8 mouse cellular contexts compared by ENCODE assay signal in the genomic region with DNA sequence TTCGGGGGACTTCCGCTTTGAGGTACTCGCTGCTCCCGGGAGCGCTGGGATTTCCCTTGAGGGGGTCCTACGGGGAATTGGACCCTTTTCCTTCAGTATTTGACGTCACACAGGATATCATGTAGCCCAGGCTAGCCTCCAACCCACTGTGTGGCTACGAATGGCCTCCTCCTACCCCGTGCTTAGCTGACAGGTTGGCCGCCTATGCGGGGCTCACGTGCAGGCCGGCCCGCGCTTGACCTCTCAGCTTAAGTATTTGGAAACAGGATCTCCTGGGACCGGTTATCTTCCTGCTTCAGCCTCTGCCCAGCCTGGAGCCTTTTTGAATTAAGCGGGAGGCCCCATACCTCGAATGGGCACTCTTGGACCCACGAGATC. TPM values are rescaled to one million over a fixed set of nuclear protein-coding genes. Genes with fewer than 3 reads are reported as not detected.
DNase-seq lines count a peak whose midpoint lies in the region; ATAC-seq and TF ChIP-seq lines count a peak whose summit lies in the region.

No protein-coding gene starts in this region.

- peak overlapping the region; percentile 73 for H3K4me3 ChIP-seq in layer of hippocampus, adult 2 months
- H3K4me3 ChIP-seq in embryonic facial prominence, embryonic 10.5 days, result peak overlapping the region; percentile 98
- peak overlapping the region; percentile 76 for H3K4me3 ChIP-seq in intestine, embryonic 15.5 days (replicated peaks)

- peak overlapping the region; percentile 98 for H3K27ac ChIP-seq in layer of hippocampus, adult 2 months
- peak overlapping the region; percentile 91 for H3K27ac ChIP-seq in embryonic facial prominence, embryonic 10.5 days (replicated peaks)
- H3K27ac ChIP-seq in intestine, embryonic 15.5 days, result peak overlapping the region; percentile 69

- H3K9me3 ChIP-seq in embryonic facial prominence, embryonic 10.5 days, result no peaks in the 10 kb centered on the region
- no peaks in the 10 kb centered on the region for H3K9me3 ChIP-seq in intestine, embryonic 15.5 days

- H3K4me1 ChIP-seq in embryonic facial prominence, embryonic 10.5 days, result peaks cover 25% of the 10 kb centered on the region
- peaks cover 15% of the 10 kb centered on the region for H3K4me1 ChIP-seq in intestine, embryonic 15.5 days (replicated peaks)

- ATAC-seq in intestine, embryonic 15.5 days, result peak; percentile 35
- 0 out of 2 replicates have a peak, but pooled peaks have one; percentile 7 for ATAC-seq in monocyte, adult 5-6 weeks (replicated peaks; ENCODE audit: insufficient number of reproducible peaks, low FRiP score, low TSS enrichment, poor library complexity, severe bottlenecking)

- under 1% methylated on average over 19 of the region's 19 CpGs for WGBS in embryonic facial prominence, embryonic 10.5 days
- WGBS in intestine, embryonic 15.5 days, result under 1% methylated on average over 19 of the region's 19 CpGs

- peak overlapping the region; percentile 69 for H3K9ac ChIP-seq in intestine, embryonic 15.5 days

- no peak for TF ChIP-seq CTCF in layer of hippocampus, adult 2 months (conservative IDR thresholded peaks at IDR 0.05)

- H3K27me3 ChIP-seq in embryonic facial prominence, embryonic 10.5 days (replicated peaks; ENCODE audit: low read depth, poor library complexity, severe bottlenecking), result no peaks in the 10 kb centered on the region
- no peaks in the 10 kb centered on the region for H3K27me3 ChIP-seq in intestine, embryonic 15.5 days (replicated peaks)

- H3K4me2 ChIP-seq in intestine, embryonic 15.5 days (replicated peaks), result peak overlapping the region; percentile 84

- peaks cover 37% of the 10 kb centered on the region for H3K36me3 ChIP-seq in embryonic facial prominence, embryonic 10.5 days (replicated peaks)
- peaks cover 24% of the 10 kb centered on the region for H3K36me3 ChIP-seq in intestine, embryonic 15.5 days

- DNase-seq in layer of hippocampus, adult 2 months (ENCODE audit: low spot score in 2 of 2), result no peak
- DNase-seq in layer of hippocampus, adult 9-10 months (ENCODE audit: low spot score), result no peak
- no peak for DNase-seq in embryonic facial prominence, embryonic 10.5 days (ENCODE audit: low spot score)
- DNase-seq in cerebellum, adult 11 months, result no peak
- DNase-seq in yolk sac, embryonic 10.5 days (ENCODE audit: low spot score), result no peak
- no peak for DNase-seq in cerebellum, postnatal 36 days

RNA-seq across cellular contexts. Expression of a gene that starts 0.3 kb away (rescaled TPM):
- total RNA-seq in layer of hippocampus, adult 2 months (2021), result 1 to 10 TPM; 4.4 to 6.1 TPM
- polyA plus RNA-seq in embryonic facial prominence, embryonic 10.5 days (2016; fragmentation: Nextera tagmentation; extraction: Ambion mirVana), result 2.7 TPM in 2 replicates
- polyA plus RNA-seq in intestine, embryonic 15.5 days (2015; fragmentation: Nextera tagmentation; extraction: Ambion mirVana), result 2.8 and 3.6 TPM in 2 replicates
- 2.3 to 3.7 TPM in 2 of 3 replicates, not detected in the other for total RNA-seq in monocyte, adult 5-6 weeks (2017)

RNA-seq across cellular contexts. Expression of a gene that starts 0.4 kb away (rescaled TPM):
- total RNA-seq in layer of hippocampus, adult 2 months (2021), result 10 to 100 TPM; 75.9 to 79.7 TPM
- polyA plus RNA-seq in embryonic facial prominence, embryonic 10.5 days (2016; fragmentation: Nextera tagmentation; extraction: Ambion mirVana), result 105 and 109 TPM in 2 replicates
- 89.2 and 100 TPM in 2 replicates for polyA plus RNA-seq in intestine, embryonic 15.5 days (2015; fragmentation: Nextera tagmentation; extraction: Ambion mirVana)
- total RNA-seq in monocyte, adult 5-6 weeks (2017), result 18.6 to 22.3 TPM (median 20.9 TPM) in 3 replicates

RNA-seq across cellular contexts. Expression of a gene that starts 4.2 kb away (rescaled TPM):
- total RNA-seq in layer of hippocampus, adult 2 months (2021), result 1 to 10 TPM; 5.5 to 8.1 TPM
- 1.8 and 3.1 TPM in 2 replicates for polyA plus RNA-seq in embryonic facial prominence, embryonic 10.5 days (2016; fragmentation: Nextera tagmentation; extraction: Ambion mirVana)
- 1.4 TPM in 1 of 2 replicates, not detected in the other for polyA plus RNA-seq in intestine, embryonic 15.5 days (2015; fragmentation: Nextera tagmentation; extraction: Ambion mirVana)
- total RNA-seq in monocyte, adult 5-6 weeks (2017), result not detected in 3 replicates

RNA-seq across cellular contexts. Expression of a gene that starts 6.3 kb away (rescaled TPM):
- 10 to 100 TPM; 70.1 to 72.0 TPM for total RNA-seq in layer of hippocampus, adult 2 months (2021)
- polyA plus RNA-seq in embryonic facial prominence, embryonic 10.5 days (2016; fragmentation: Nextera tagmentation; extraction: Ambion mirVana), result 134 and 142 TPM in 2 replicates
- 83.2 and 85.7 TPM in 2 replicates for polyA plus RNA-seq in intestine, embryonic 15.5 days (2015; fragmentation: Nextera tagmentation; extraction: Ambion mirVana)
- total RNA-seq in monocyte, adult 5-6 weeks (2017), result 8.2 to 12.9 TPM (median 11.7 TPM) in 3 replicates

RNA-seq across cellular contexts. Expression of a gene that starts 8.3 kb away (rescaled TPM):
- total RNA-seq in layer of hippocampus, adult 2 months (2021), result 1 to 10 TPM; 1.9 to 2.1 TPM
- polyA plus RNA-seq in embryonic facial prominence, embryonic 10.5 days (2016; fragmentation: Nextera tagmentation; extraction: Ambion mirVana), result 2.0 and 2.8 TPM in 2 replicates
- polyA plus RNA-seq in intestine, embryonic 15.5 days (2015; fragmentation: Nextera tagmentation; extraction: Ambion mirVana), result 235 and 288 TPM in 2 replicates
- 3.9 to 7.9 TPM (median 6.3 TPM) in 3 replicates for total RNA-seq in monocyte, adult 5-6 weeks (2017)
